Mouse (Mus musculus): ENCODE data around the gene Csmd2. TPM values are rescaled to one million over a fixed set of nuclear protein-coding genes. Genes with fewer than 3 reads are reported as not detected.

Gene Csmd2
- polyA plus RNA-seq, 1 experiment from 2014 or later = 0.03 TPM

GRCm38 (mm10) chr4:128397804-128398203 is 410.1 kb downstream of the Csmd2 start:
- H3K4me2 ChIP-seq = no peak overlapping the region
- DNase-seq (ENCODE audit: low spot score) (no peak), ATAC-seq (replicated peaks; ENCODE audit: low FRiP score) (no peak)
- H3K9me3 ChIP-seq (ENCODE audit: control insufficient read depth, low read length) = no peaks in the 10 kb centered on the region
- H3K9ac ChIP-seq (ENCODE audit: low read depth, low read length) = no peak overlapping the region
- no peaks in the 10 kb centered on the region for H3K27me3 ChIP-seq (replicated peaks; ENCODE audit: control insufficient read depth, insufficient read depth, low read length)
- no peaks in the 10 kb centered on the region for H3K4me1 ChIP-seq (replicated peaks; ENCODE audit: control insufficient read depth, insufficient read depth, low read length)
- no peak overlapping the region for H3K4me3 ChIP-seq (ENCODE audit: low read depth, low read length)
- H3K27ac ChIP-seq (ENCODE audit: low read depth, low read length) = no peak overlapping the region
- WGBS = 67% methylated on average over 7 of the region's 7 CpGs
- no peaks in the 10 kb centered on the region for H3K36me3 ChIP-seq (ENCODE audit: control insufficient read depth, insufficient read depth, low read length)

- Histone ChIP-seq H3K4me2 (no peak overlapping the region), H3K9me3 (ENCODE audit: control insufficient read depth, low read length) (no peaks in the 10 kb centered on the region), H3K4me3 (ENCODE audit: low read depth, low read length) (no peak overlapping the region), H3K27me3 (replicated peaks; ENCODE audit: control insufficient read depth, insufficient read depth, low read length) (no peaks in the 10 kb centered on the region), H3K36me3 (ENCODE audit: control insufficient read depth, insufficient read depth, low read length) (no peaks in the 10 kb centered on the region), H3K27ac (ENCODE audit: low read depth, low read length) (no peak overlapping the region), H3K4me1 (replicated peaks; ENCODE audit: control insufficient read depth, insufficient read depth, low read length) (no peaks in the 10 kb centered on the region), H3K9ac (ENCODE audit: low read depth, low read length) (no peak overlapping the region)
- no peak for ATAC-seq (replicated peaks; ENCODE audit: low FRiP score)
- DNase-seq (ENCODE audit: low spot score) = no peak
- 71% methylated on average over 7 of the region's 7 CpGs for WGBS
Measured at GRCm38 (mm10) chr4:128398948-128399347, 411.3 kb downstream of the Csmd2 start.

- H3K36me3 ChIP-seq (ENCODE audit: control insufficient read depth, insufficient read depth, low read length) = no peaks in the 10 kb centered on the region
- WGBS = 78% methylated on average over 6 of the region's 6 CpGs
- ATAC-seq (replicated peaks; ENCODE audit: low FRiP score) = no peak
Measured at GRCm38 (mm10) chr4:128400016-128400415, 412.4 kb downstream of the Csmd2 start.

GRCm38 (mm10) chr4:128401591-128401990 is 413.9 kb downstream of the Csmd2 start:
- DNase-seq (ENCODE audit: low spot score) (no peak), ATAC-seq (replicated peaks; ENCODE audit: low FRiP score) (no peak)

More at GRCm38 (mm10) chr4:128400016-128400415, 412.4 kb downstream of the Csmd2 start:
- Histone ChIP-seq H3K4me1 (replicated peaks; ENCODE audit: control insufficient read depth, insufficient read depth, low read length) (no peaks in the 10 kb centered on the region), H3K9ac (ENCODE audit: low read depth, low read length) (no peak overlapping the region), H3K4me3 (ENCODE audit: low read depth, low read length) (no peak overlapping the region), H3K27ac (ENCODE audit: low read depth, low read length) (no peak overlapping the region), H3K9me3 (ENCODE audit: control insufficient read depth, low read length) (no peaks in the 10 kb centered on the region), H3K27me3 (replicated peaks; ENCODE audit: control insufficient read depth, insufficient read depth, low read length) (no peaks in the 10 kb centered on the region), H3K4me2 (no peak overlapping the region)
- DNase-seq (ENCODE audit: low spot score) = no peak

GRCm38 (mm10) chr4:128402706-128403105 is 415.0 kb downstream of the Csmd2 start:
- Histone ChIP-seq H3K4me2 (no peak overlapping the region), H3K4me3 (ENCODE audit: low read depth, low read length) (no peak overlapping the region), H3K4me1 (replicated peaks; ENCODE audit: control insufficient read depth, insufficient read depth, low read length) (no peaks in the 10 kb centered on the region), H3K27me3 (replicated peaks; ENCODE audit: control insufficient read depth, insufficient read depth, low read length) (no peaks in the 10 kb centered on the region), H3K9me3 (ENCODE audit: control insufficient read depth, low read length) (peaks cover 3% of the 10 kb centered on the region; the same call in 1 of the 2 replicates), H3K9ac (ENCODE audit: low read depth, low read length) (no peak overlapping the region), H3K27ac (ENCODE audit: low read depth, low read length) (no peak overlapping the region), H3K36me3 (ENCODE audit: control insufficient read depth, insufficient read depth, low read length) (no peaks in the 10 kb centered on the region)
- ATAC-seq (replicated peaks; ENCODE audit: low FRiP score) (no peak), DNase-seq (ENCODE audit: low spot score) (no peak)
- WGBS = 53% methylated on average over 1 of the region's 1 CpGs

More at GRCm38 (mm10) chr4:128401591-128401990, 413.9 kb downstream of the Csmd2 start:
- Histone ChIP-seq H3K36me3 (ENCODE audit: control insufficient read depth, insufficient read depth, low read length) (no peaks in the 10 kb centered on the region), H3K9me3 (ENCODE audit: control insufficient read depth, low read length) (peaks cover 3% of the 10 kb centered on the region; the same call in 1 of the 2 replicates), H3K27me3 (replicated peaks; ENCODE audit: control insufficient read depth, insufficient read depth, low read length) (no peaks in the 10 kb centered on the region), H3K4me2 (no peak overlapping the region), H3K4me3 (ENCODE audit: low read depth, low read length) (no peak overlapping the region), H3K9ac (ENCODE audit: low read depth, low read length) (no peak overlapping the region), H3K4me1 (replicated peaks; ENCODE audit: control insufficient read depth, insufficient read depth, low read length) (no peaks in the 10 kb centered on the region), H3K27ac (ENCODE audit: low read depth, low read length) (no peak overlapping the region)
- WGBS = 65% methylated on average over 3 of the region's 3 CpGs

- no peak for ATAC-seq (replicated peaks; ENCODE audit: low FRiP score)
- H3K27ac ChIP-seq (ENCODE audit: low read depth, low read length) = no peak overlapping the region
- no peak overlapping the region for H3K4me3 ChIP-seq (ENCODE audit: low read depth, low read length)
- no peak for DNase-seq (ENCODE audit: low spot score)
- no peaks in the 10 kb centered on the region for H3K27me3 ChIP-seq (replicated peaks; ENCODE audit: control insufficient read depth, insufficient read depth, low read length)
- H3K9ac ChIP-seq (ENCODE audit: low read depth, low read length) = no peak overlapping the region
- H3K4me1 ChIP-seq (replicated peaks; ENCODE audit: control insufficient read depth, insufficient read depth, low read length) = no peaks in the 10 kb centered on the region
- 82% methylated on average over 3 of the region's 3 CpGs for WGBS
- no peaks in the 10 kb centered on the region for H3K36me3 ChIP-seq (ENCODE audit: control insufficient read depth, insufficient read depth, low read length)
- H3K9me3 ChIP-seq (ENCODE audit: control insufficient read depth, low read length) = peaks cover 3% of the 10 kb centered on the region; the same call in 1 of the 2 replicates
- H3K4me2 ChIP-seq = no peak overlapping the region
Measured at GRCm38 (mm10) chr4:128405576-128405975, 417.9 kb downstream of the Csmd2 start.

- Histone ChIP-seq H3K27ac (ENCODE audit: low read depth, low read length) (no peak overlapping the region), H3K4me3 (ENCODE audit: low read depth, low read length) (no peak overlapping the region), H3K27me3 (replicated peaks; ENCODE audit: control insufficient read depth, insufficient read depth, low read length) (no peaks in the 10 kb centered on the region), H3K4me2 (no peak overlapping the region), H3K9me3 (ENCODE audit: control insufficient read depth, low read length) (peaks cover 3% of the 10 kb centered on the region; the same call in 1 of the 2 replicates), H3K36me3 (ENCODE audit: control insufficient read depth, insufficient read depth, low read length) (no peaks in the 10 kb centered on the region), H3K9ac (ENCODE audit: low read depth, low read length) (no peak overlapping the region), H3K4me1 (replicated peaks; ENCODE audit: control insufficient read depth, insufficient read depth, low read length) (no peaks in the 10 kb centered on the region)
- 75% methylated on average over 9 of the region's 9 CpGs for WGBS
- ATAC-seq (replicated peaks; ENCODE audit: low FRiP score) (no peak), DNase-seq (ENCODE audit: low spot score) (no peak)
Measured at GRCm38 (mm10) chr4:128407084-128407845, 419.6 kb downstream of the Csmd2 start.

- 74% methylated on average over 7 of the region's 7 CpGs for WGBS
- Histone ChIP-seq H3K9ac (ENCODE audit: low read depth, low read length) (no peak overlapping the region), H3K4me2 (no peak overlapping the region), H3K36me3 (ENCODE audit: control insufficient read depth, insufficient read depth, low read length) (no peaks in the 10 kb centered on the region), H3K4me1 (replicated peaks; ENCODE audit: control insufficient read depth, insufficient read depth, low read length) (no peaks in the 10 kb centered on the region), H3K4me3 (ENCODE audit: low read depth, low read length) (no peak overlapping the region), H3K9me3 (ENCODE audit: control insufficient read depth, low read length) (no peaks in the 10 kb centered on the region), H3K27me3 (replicated peaks; ENCODE audit: control insufficient read depth, insufficient read depth, low read length) (no peaks in the 10 kb centered on the region), H3K27ac (ENCODE audit: low read depth, low read length) (no peak overlapping the region)
- ATAC-seq (replicated peaks; ENCODE audit: low FRiP score) (no peak), DNase-seq (ENCODE audit: low spot score) (no peak)
Measured at GRCm38 (mm10) chr4:128411941-128412630, 424.4 kb downstream of the Csmd2 start.

Data from liver, embryonic 11.5 days (tissue).